Mouse (Mus musculus): Measurements from ENCODE around the gene Cpeb3. TPM values are rescaled to one million over a fixed set of nuclear protein-coding genes. Genes with fewer than 3 reads are reported as not detected.

Cpeb3 gene
- polyA plus RNA-seq, 1 experiment from 2014 or later, result 9.8 TPM

- H3K9me3 ChIP-seq (ENCODE audit: control insufficient read depth, low read length), result no peaks in the 10 kb centered on the region
- no peak overlapping the region for H3K4me2 ChIP-seq (ENCODE audit: low read length)
- H3K27me3 ChIP-seq (replicated peaks; ENCODE audit: control insufficient read depth, insufficient read depth, low read length), result no peaks in the 10 kb centered on the region
- no peaks in the 10 kb centered on the region for H3K4me1 ChIP-seq (replicated peaks; ENCODE audit: control insufficient read depth, insufficient read depth, low read length)
- no peak overlapping the region for H3K9ac ChIP-seq (replicated peaks; ENCODE audit: low read depth, low read length)
- no peak overlapping the region for H3K4me3 ChIP-seq (replicated peaks; ENCODE audit: low read length)
- no peak for ATAC-seq
- 59% methylated on average over 5 of the region's 5 CpGs for WGBS
- no peak overlapping the region for H3K27ac ChIP-seq (ENCODE audit: low read length)
- no peaks in the 10 kb centered on the region for H3K36me3 ChIP-seq (ENCODE audit: control insufficient read depth, insufficient read depth)
These were observed 135.4 kb downstream of the Cpeb3 start for GRCm38 (mm10) chr19:37072871-37073629.

GRCm38 (mm10) chr19:37069243-37069642 lies 139.2 kb downstream of the Cpeb3 start:
- Histone ChIP-seq H3K4me2 (ENCODE audit: low read length) (no peak overlapping the region), H3K4me1 (replicated peaks; ENCODE audit: control insufficient read depth, insufficient read depth, low read length) (no peaks in the 10 kb centered on the region), H3K27ac (ENCODE audit: low read length) (no peak overlapping the region), H3K9me3 (ENCODE audit: control insufficient read depth, low read length) (no peaks in the 10 kb centered on the region), H3K27me3 (replicated peaks; ENCODE audit: control insufficient read depth, insufficient read depth, low read length) (no peaks in the 10 kb centered on the region), H3K9ac (replicated peaks; ENCODE audit: low read depth, low read length) (no peak overlapping the region), H3K4me3 (replicated peaks; ENCODE audit: low read length) (no peak overlapping the region), H3K36me3 (ENCODE audit: control insufficient read depth, insufficient read depth) (no peaks in the 10 kb centered on the region)
- no peak for ATAC-seq
- WGBS, result 89% methylated on average over 4 of the region's 4 CpGs

GRCm38 (mm10) chr19:37060078-37060477 lies 148.3 kb downstream of the Cpeb3 start:
- Histone ChIP-seq H3K9me3 (ENCODE audit: control insufficient read depth, low read length) (no peaks in the 10 kb centered on the region), H3K36me3 (ENCODE audit: control insufficient read depth, insufficient read depth) (no peaks in the 10 kb centered on the region), H3K27ac (ENCODE audit: low read length) (no peak overlapping the region), H3K4me3 (replicated peaks; ENCODE audit: low read length) (no peak overlapping the region), H3K9ac (replicated peaks; ENCODE audit: low read depth, low read length) (no peak overlapping the region), H3K4me1 (replicated peaks; ENCODE audit: control insufficient read depth, insufficient read depth, low read length) (no peaks in the 10 kb centered on the region), H3K4me2 (ENCODE audit: low read length) (no peak overlapping the region), H3K27me3 (replicated peaks; ENCODE audit: control insufficient read depth, insufficient read depth, low read length) (no peaks in the 10 kb centered on the region)
- no peak for ATAC-seq
- 90% methylated on average over 4 of the region's 4 CpGs for WGBS

- H3K9ac ChIP-seq (replicated peaks; ENCODE audit: low read depth, low read length), result no peak overlapping the region
- WGBS, result 79% methylated on average over 2 of the region's 2 CpGs
- no peak overlapping the region for H3K27ac ChIP-seq (ENCODE audit: low read length)
- no peaks in the 10 kb centered on the region for H3K27me3 ChIP-seq (replicated peaks; ENCODE audit: control insufficient read depth, insufficient read depth, low read length)
- no peaks in the 10 kb centered on the region for H3K4me1 ChIP-seq (replicated peaks; ENCODE audit: control insufficient read depth, insufficient read depth, low read length)
- no peak for ATAC-seq
- no peak overlapping the region for H3K4me2 ChIP-seq (ENCODE audit: low read length)
- H3K4me3 ChIP-seq (replicated peaks; ENCODE audit: low read length), result no peak overlapping the region
- H3K36me3 ChIP-seq (ENCODE audit: control insufficient read depth, insufficient read depth), result no peaks in the 10 kb centered on the region
- H3K9me3 ChIP-seq (ENCODE audit: control insufficient read depth, low read length), result no peaks in the 10 kb centered on the region
These were observed 148.8 kb downstream of the Cpeb3 start for GRCm38 (mm10) chr19:37059623-37060022.

- Histone ChIP-seq H3K27ac (ENCODE audit: low read length) (no peak overlapping the region), H3K4me2 (ENCODE audit: low read length) (no peak overlapping the region), H3K4me1 (replicated peaks; ENCODE audit: control insufficient read depth, insufficient read depth, low read length) (no peaks in the 10 kb centered on the region), H3K27me3 (replicated peaks; ENCODE audit: control insufficient read depth, insufficient read depth, low read length) (no peaks in the 10 kb centered on the region), H3K4me3 (replicated peaks; ENCODE audit: low read length) (no peak overlapping the region), H3K9me3 (ENCODE audit: control insufficient read depth, low read length) (no peaks in the 10 kb centered on the region), H3K36me3 (ENCODE audit: control insufficient read depth, insufficient read depth) (peaks cover 2% of the 10 kb centered on the region; the same call in 1 of the 2 replicates), H3K9ac (replicated peaks; ENCODE audit: low read depth, low read length) (no peak overlapping the region)
- 67% methylated on average over 8 of the region's 8 CpGs for WGBS
- ATAC-seq, result no peak
These were observed 151.1 kb downstream of the Cpeb3 start for GRCm38 (mm10) chr19:37057161-37057905.

GRCm38 (mm10) chr19:37055976-37056556 lies 152.3 kb downstream of the Cpeb3 start:
- no peak for ATAC-seq
- peaks cover 2% of the 10 kb centered on the region; the same call in 1 of the 2 replicates for H3K36me3 ChIP-seq (ENCODE audit: control insufficient read depth, insufficient read depth)
- 84% methylated on average over 4 of the region's 4 CpGs for WGBS
- no peaks in the 10 kb centered on the region for H3K27me3 ChIP-seq (replicated peaks; ENCODE audit: control insufficient read depth, insufficient read depth, low read length)
- no peaks in the 10 kb centered on the region for H3K4me1 ChIP-seq (replicated peaks; ENCODE audit: control insufficient read depth, insufficient read depth, low read length)
- no peaks in the 10 kb centered on the region for H3K9me3 ChIP-seq (ENCODE audit: control insufficient read depth, low read length)
- H3K4me2 ChIP-seq (ENCODE audit: low read length), result no peak overlapping the region
- H3K27ac ChIP-seq (ENCODE audit: low read length), result no peak overlapping the region
- no peak overlapping the region for H3K4me3 ChIP-seq (replicated peaks; ENCODE audit: low read length)
- H3K9ac ChIP-seq (replicated peaks; ENCODE audit: low read depth, low read length), result no peak overlapping the region

GRCm38 (mm10) chr19:37050643-37051345 lies 157.6 kb downstream of the Cpeb3 start:
- peak; percentile 59; the same call in 1 of the 2 replicates for ATAC-seq
- 77% methylated on average over 4 of the region's 4 CpGs for WGBS

GRCm38 (mm10) chr19:37048507-37048906 lies 159.9 kb downstream of the Cpeb3 start:
- Histone ChIP-seq H3K4me3 (replicated peaks; ENCODE audit: low read length) (no peak overlapping the region), H3K9me3 (ENCODE audit: control insufficient read depth, low read length) (no peaks in the 10 kb centered on the region), H3K27me3 (replicated peaks; ENCODE audit: control insufficient read depth, insufficient read depth, low read length) (no peaks in the 10 kb centered on the region), H3K4me2 (ENCODE audit: low read length) (no peak overlapping the region), H3K4me1 (replicated peaks; ENCODE audit: control insufficient read depth, insufficient read depth, low read length) (no peaks in the 10 kb centered on the region), H3K27ac (ENCODE audit: low read length) (no peak overlapping the region), H3K9ac (replicated peaks; ENCODE audit: low read depth, low read length) (no peak overlapping the region), H3K36me3 (ENCODE audit: control insufficient read depth, insufficient read depth) (no peaks in the 10 kb centered on the region)
- WGBS, result 96% methylated on average over 6 of the region's 6 CpGs
- no peak for ATAC-seq

More at GRCm38 (mm10) chr19:37050643-37051345, 157.6 kb downstream of the Cpeb3 start:
- H3K4me3 ChIP-seq (replicated peaks; ENCODE audit: low read length), result no peak overlapping the region
- H3K27me3 ChIP-seq (replicated peaks; ENCODE audit: control insufficient read depth, insufficient read depth, low read length), result no peaks in the 10 kb centered on the region
- H3K4me1 ChIP-seq (replicated peaks; ENCODE audit: control insufficient read depth, insufficient read depth, low read length), result no peaks in the 10 kb centered on the region
- peaks cover 2% of the 10 kb centered on the region; the same call in 1 of the 2 replicates for H3K36me3 ChIP-seq (ENCODE audit: control insufficient read depth, insufficient read depth)
- H3K9me3 ChIP-seq (ENCODE audit: control insufficient read depth, low read length), result no peaks in the 10 kb centered on the region
- H3K27ac ChIP-seq (ENCODE audit: low read length), result no peak overlapping the region
- no peak overlapping the region for H3K9ac ChIP-seq (replicated peaks; ENCODE audit: low read depth, low read length)
- H3K4me2 ChIP-seq (ENCODE audit: low read length), result no peak overlapping the region

- WGBS, result 61% methylated on average over 10 of the region's 10 CpGs
- no peak overlapping the region for H3K9ac ChIP-seq (replicated peaks; ENCODE audit: low read depth, low read length)
- no peaks in the 10 kb centered on the region for H3K9me3 ChIP-seq (ENCODE audit: control insufficient read depth, low read length)
- H3K4me1 ChIP-seq (replicated peaks; ENCODE audit: control insufficient read depth, insufficient read depth, low read length), result no peaks in the 10 kb centered on the region
- no peak overlapping the region for H3K27ac ChIP-seq (ENCODE audit: low read length)
- no peak overlapping the region for H3K4me3 ChIP-seq (replicated peaks; ENCODE audit: low read length)
- no peaks in the 10 kb centered on the region for H3K27me3 ChIP-seq (replicated peaks; ENCODE audit: control insufficient read depth, insufficient read depth, low read length)
- H3K36me3 ChIP-seq (ENCODE audit: control insufficient read depth, insufficient read depth), result no peaks in the 10 kb centered on the region
- no peak for ATAC-seq
- no peak overlapping the region for H3K4me2 ChIP-seq (ENCODE audit: low read length)
These were observed 164.0 kb downstream of the Cpeb3 start for GRCm38 (mm10) chr19:37044431-37044830.
